Mouse (Mus musculus) stomach, embryonic 15.5 days (tissue): ENCODE measurements around the gene Sytl2. TPM values are rescaled to one million over a fixed set of nuclear protein-coding genes. Genes with fewer than 3 reads are reported as not detected.
A peak's percentile ranks its signal among the peaks of the same experiment; 100 is the strongest.

Experiments used
- ATAC-seq: fragments of 200-750 bp; cut with Nextera tagmentation; 2 replicates; pipeline ENCODE4 v1.8.0; 2017; ENCODE audit warnings: low read depth, moderate number of reproducible peaks, moderate TSS enrichment; ENCODE audit not compliant: insufficient read depth, low FRiP score
- H3K27ac ChIP-seq: fragments of 300-500 bp; sonication (generic); 2 replicates; pipeline ENCODE4 v1.5.1; 2015; ENCODE audit warnings: mild to moderate bottlenecking, inconsistent platforms
- H3K27me3 ChIP-seq: fragments of 300-500 bp; sonication (generic); replicated peaks from 2 replicates; pipeline ENCODE4 v1.6.1; 2015; ENCODE audit warnings: inconsistent platforms
- H3K36me3 ChIP-seq: fragments of 300-500 bp; sonication (generic); 2 replicates; pipeline ENCODE4 v1.6.1; 2015; ENCODE audit warnings: inconsistent platforms
- H3K4me1 ChIP-seq: fragments of 300-500 bp; sonication (generic); 2 replicates; pipeline ENCODE4 v1.6.1; 2015; ENCODE audit warnings: inconsistent platforms
- H3K4me2 ChIP-seq: fragments of 300-500 bp; sonication (generic); 2 replicates; pipeline ENCODE4 v1.6.1; 2015; ENCODE audit warnings: mild to moderate bottlenecking, inconsistent platforms
- H3K4me3 ChIP-seq: fragments of 300-500 bp; sonication (generic); replicated peaks from 2 replicates; pipeline ENCODE4 v1.5.1; 2015; ENCODE audit warnings: inconsistent platforms
- H3K9ac ChIP-seq: fragments of 300-500 bp; sonication (generic); 2 replicates; pipeline ENCODE4 v1.6.1; 2015; ENCODE audit warnings: inconsistent platforms
- H3K9me3 ChIP-seq: fragments of 300-500 bp; sonication (generic); 2 replicates; pipeline ENCODE4 v1.6.1; 2016; ENCODE audit warnings: inconsistent platforms
- WGBS: fragments of 180-500 bp; shearing (Covaris S2); methylation state at CpG from one replicate; pipeline ENCODE4 v1.1.7; 2015; 5-methylcytosine and 5-hydroxymethylcytosine counted together
- polyA plus RNA-seq: library from polyadenylated mRNA; unstranded; fragments of >200 nt; fragmentation: Nextera tagmentation; extraction: Ambion mirVana; gene quantifications from 2 replicates; pipeline ENCODE4 v1.2.1, GENCODE M21; 2015

Sytl2 gene
- polyA plus RNA-seq, 1 experiment from 2014 or later: 16.5 TPM

DNA sequence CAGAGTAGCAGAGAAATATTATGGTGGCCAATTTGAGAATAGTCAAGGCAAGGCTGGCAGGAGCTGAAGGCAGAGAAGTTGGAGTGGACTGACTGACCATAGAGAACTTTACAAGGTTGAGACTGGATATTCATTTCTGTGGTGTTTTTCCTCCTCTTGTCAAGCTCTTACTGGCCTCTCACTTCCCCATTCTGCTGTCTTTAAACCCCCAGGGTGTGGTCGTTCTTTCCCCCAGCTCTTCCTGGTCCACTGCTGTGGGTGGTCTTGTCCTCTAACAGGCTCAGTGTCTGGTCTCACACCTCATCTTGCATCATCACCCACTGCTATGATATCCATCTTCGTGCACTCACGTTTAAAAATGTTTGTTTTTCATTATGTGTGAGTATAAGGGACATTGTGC, 11.4 kb downstream of the Sytl2 start:
- H3K4me2 ChIP-seq: no peak overlapping the region

DNA sequence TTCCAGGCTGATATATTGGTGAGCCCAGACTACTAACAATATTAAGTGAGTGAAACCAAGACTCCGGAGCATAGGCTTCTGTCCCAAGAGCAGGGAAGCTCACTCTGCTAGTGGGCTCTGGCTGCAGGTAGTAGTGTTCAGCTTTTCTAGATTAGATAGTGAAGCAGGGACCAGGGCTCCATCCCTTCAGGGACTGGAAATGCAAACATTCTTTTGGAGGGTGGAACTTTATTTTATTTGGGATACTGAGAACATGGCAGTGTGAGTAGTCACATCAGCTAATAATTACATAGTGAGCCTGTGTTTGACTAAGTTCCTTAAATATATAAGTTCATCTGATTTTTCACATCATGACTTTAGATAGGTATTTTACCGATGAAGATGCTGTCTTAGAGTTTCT, 14.8 kb downstream of the Sytl2 start:
- Histone ChIP-seq H3K4me1 (no peaks in the 10 kb centered on the region), H3K9me3 (no peaks in the 10 kb centered on the region), H3K9ac (no peak overlapping the region), H3K27me3 (no peaks in the 10 kb centered on the region), H3K27ac (no peak overlapping the region), H3K4me3 (no peak overlapping the region), H3K4me2 (no peak overlapping the region), H3K36me3 (no peaks in the 10 kb centered on the region)
- peak; percentile 58; the same call in 1 of the 2 replicates for ATAC-seq
- WGBS: 85% methylated on average over 2 of the region's 2 CpGs

More for the DNA sequence above, 11.4 kb downstream of the Sytl2 start:
- Histone ChIP-seq H3K4me1 (no peaks in the 10 kb centered on the region), H3K9me3 (no peaks in the 10 kb centered on the region), H3K9ac (no peak overlapping the region), H3K36me3 (no peaks in the 10 kb centered on the region), H3K27me3 (no peaks in the 10 kb centered on the region), H3K4me3 (no peak overlapping the region), H3K27ac (no peak overlapping the region)
- WGBS: 59% methylated on average over 3 of the region's 3 CpGs
- ATAC-seq: no peak

GRCm38 (mm10) chr7:90319446-90319845, 17.4 kb downstream of the Sytl2 start:
- Histone ChIP-seq H3K27ac (no peak overlapping the region), H3K9ac (no peak overlapping the region), H3K27me3 (no peaks in the 10 kb centered on the region), H3K36me3 (no peaks in the 10 kb centered on the region), H3K9me3 (no peaks in the 10 kb centered on the region), H3K4me2 (no peak overlapping the region), H3K4me3 (no peak overlapping the region), H3K4me1 (no peaks in the 10 kb centered on the region)
- WGBS: 79% methylated on average over 1 of the region's 1 CpGs
- ATAC-seq: no peak

- WGBS: 61% methylated on average over 5 of the region's 5 CpGs
- no peak overlapping the region for H3K9ac ChIP-seq
- no peaks in the 10 kb centered on the region for H3K36me3 ChIP-seq
- H3K27ac ChIP-seq: no peak overlapping the region
- H3K4me1 ChIP-seq: no peaks in the 10 kb centered on the region
- ATAC-seq: no peak
- no peaks in the 10 kb centered on the region for H3K27me3 ChIP-seq
- no peak overlapping the region for H3K4me2 ChIP-seq
- no peaks in the 10 kb centered on the region for H3K9me3 ChIP-seq
- H3K4me3 ChIP-seq: no peak overlapping the region
Measured at GRCm38 (mm10) chr7:90320124-90320523, 18.1 kb downstream of the Sytl2 start.

GRCm38 (mm10) chr7:90325166-90325565, 23.1 kb downstream of the Sytl2 start:
- H3K9ac ChIP-seq: no peak overlapping the region
- no peaks in the 10 kb centered on the region for H3K36me3 ChIP-seq
- no peak overlapping the region for H3K4me3 ChIP-seq
- H3K27ac ChIP-seq: no peak overlapping the region
- ATAC-seq: no peak
- 95% methylated on average over 4 of the region's 4 CpGs for WGBS
- no peak overlapping the region for H3K4me2 ChIP-seq
- H3K27me3 ChIP-seq: no peaks in the 10 kb centered on the region
- no peaks in the 10 kb centered on the region for H3K4me1 ChIP-seq
- H3K9me3 ChIP-seq: no peaks in the 10 kb centered on the region

DNA sequence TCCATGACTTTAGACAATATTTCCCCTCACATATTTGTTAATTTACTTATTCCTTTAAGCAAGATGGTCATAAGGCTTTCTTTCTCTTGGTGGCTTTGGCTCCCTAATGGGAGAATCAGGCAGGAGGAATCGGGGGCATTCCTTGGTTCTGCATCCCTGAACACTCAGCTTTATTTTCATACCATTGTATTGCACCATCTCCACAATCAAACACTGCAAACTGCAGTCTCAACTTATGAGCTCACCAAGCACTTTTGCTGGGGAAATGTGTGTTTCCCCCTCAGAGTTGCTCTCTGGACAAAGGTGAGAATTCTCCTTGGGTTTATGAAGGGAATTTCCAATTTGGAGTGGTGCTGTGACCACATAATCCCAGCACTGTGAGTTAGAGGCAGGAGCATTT, 28.1 kb downstream of the Sytl2 start:
- Histone ChIP-seq H3K36me3 (no peaks in the 10 kb centered on the region), H3K9me3 (no peaks in the 10 kb centered on the region), H3K4me3 (no peak overlapping the region), H3K9ac (no peak overlapping the region), H3K4me2 (no peak overlapping the region), H3K4me1 (no peaks in the 10 kb centered on the region), H3K27ac (no peak overlapping the region), H3K27me3 (no peaks in the 10 kb centered on the region)
- ATAC-seq: no peak
- 85% methylated on average over 1 of the region's 1 CpGs for WGBS

DNA sequence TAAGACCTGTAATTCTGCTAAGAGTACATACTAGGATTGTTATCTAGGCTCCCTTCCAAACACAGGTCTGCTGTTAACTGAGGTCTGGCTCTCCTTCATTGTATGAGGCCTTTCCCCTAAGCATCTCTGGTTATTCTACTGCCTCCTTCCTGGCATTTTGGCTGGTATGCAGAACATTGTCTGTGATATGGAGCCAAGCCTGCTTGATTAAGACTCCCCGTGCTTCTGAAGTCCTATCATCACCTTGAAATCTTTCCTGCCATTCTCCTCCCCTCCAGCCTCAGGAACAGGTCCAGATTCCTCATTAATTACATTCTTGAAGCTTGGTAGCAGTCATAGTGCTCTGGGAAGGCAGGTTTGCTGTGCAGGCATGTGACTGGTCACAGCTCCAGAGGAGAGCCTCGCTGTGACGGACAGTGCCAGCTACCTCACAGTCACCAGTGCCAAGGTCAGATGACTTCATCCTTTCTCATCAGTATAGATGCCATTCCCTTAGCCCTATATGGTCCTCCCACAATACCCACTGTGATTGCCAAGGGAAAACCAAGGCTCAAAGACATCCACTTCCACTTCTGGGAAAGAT, 30.5 kb downstream of the Sytl2 start:
- Histone ChIP-seq H3K36me3 (no peaks in the 10 kb centered on the region), H3K4me2 (no peak overlapping the region), H3K27ac (no peak overlapping the region), H3K27me3 (no peaks in the 10 kb centered on the region), H3K4me3 (no peak overlapping the region), H3K9me3 (no peaks in the 10 kb centered on the region), H3K4me1 (no peaks in the 10 kb centered on the region), H3K9ac (no peak overlapping the region)
- 83% methylated on average over 3 of the region's 3 CpGs for WGBS
- ATAC-seq: no peak

DNA sequence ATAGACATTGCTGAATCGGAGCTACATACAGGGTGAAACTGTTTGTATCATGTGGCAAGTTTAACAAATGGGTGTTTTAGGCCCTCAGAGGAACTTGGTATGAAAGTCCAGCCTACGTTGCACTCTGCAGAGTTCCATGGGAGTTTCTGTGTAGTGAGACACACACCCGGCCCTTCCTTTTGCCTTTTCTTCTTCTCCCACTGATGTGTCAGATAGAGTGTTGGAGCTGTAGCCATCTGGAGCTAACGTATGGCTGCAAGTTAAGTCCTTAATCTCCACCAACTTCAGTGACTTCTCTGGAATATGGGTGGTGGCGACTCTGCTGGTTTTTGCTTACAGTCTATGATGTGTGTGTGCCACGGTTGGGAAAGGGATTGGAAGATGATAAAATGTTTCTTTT, 32.3 kb downstream of the Sytl2 start:
- 72% methylated on average over 6 of the region's 6 CpGs for WGBS
- H3K4me3 ChIP-seq: no peak overlapping the region
- no peaks in the 10 kb centered on the region for H3K27me3 ChIP-seq
- H3K9ac ChIP-seq: no peak overlapping the region
- no peak overlapping the region for H3K4me2 ChIP-seq
- no peak overlapping the region for H3K27ac ChIP-seq
- no peaks in the 10 kb centered on the region for H3K36me3 ChIP-seq
- H3K4me1 ChIP-seq: no peaks in the 10 kb centered on the region
- no peak for ATAC-seq
- H3K9me3 ChIP-seq: no peaks in the 10 kb centered on the region

- ATAC-seq: no peak
- H3K27ac ChIP-seq: no peak overlapping the region
- H3K9ac ChIP-seq: no peak overlapping the region
- WGBS: 79% methylated on average over 3 of the region's 3 CpGs
- H3K4me1 ChIP-seq: no peaks in the 10 kb centered on the region
- no peaks in the 10 kb centered on the region for H3K9me3 ChIP-seq
- H3K4me2 ChIP-seq: no peak overlapping the region
- H3K27me3 ChIP-seq: no peaks in the 10 kb centered on the region
- no peaks in the 10 kb centered on the region for H3K36me3 ChIP-seq
- H3K4me3 ChIP-seq: no peak overlapping the region
Measured at GRCm38 (mm10) chr7:90334831-90335230, 32.8 kb downstream of the Sytl2 start.

- 0 out of 2 replicates have a peak, but pooled peaks have one; percentile 22 for ATAC-seq
- H3K9me3 ChIP-seq: no peaks in the 10 kb centered on the region
- no peaks in the 10 kb centered on the region for H3K27me3 ChIP-seq
- 42% methylated on average over 3 of the region's 3 CpGs for WGBS
- no peak overlapping the region for H3K4me2 ChIP-seq
- H3K27ac ChIP-seq: no peak overlapping the region
- no peaks in the 10 kb centered on the region for H3K36me3 ChIP-seq
- H3K4me1 ChIP-seq: no peaks in the 10 kb centered on the region
- no peak overlapping the region for H3K9ac ChIP-seq
- H3K4me3 ChIP-seq: no peak overlapping the region
Measured at GRCm38 (mm10) chr7:90335755-90336194, 33.7 kb downstream of the Sytl2 start.

DNA sequence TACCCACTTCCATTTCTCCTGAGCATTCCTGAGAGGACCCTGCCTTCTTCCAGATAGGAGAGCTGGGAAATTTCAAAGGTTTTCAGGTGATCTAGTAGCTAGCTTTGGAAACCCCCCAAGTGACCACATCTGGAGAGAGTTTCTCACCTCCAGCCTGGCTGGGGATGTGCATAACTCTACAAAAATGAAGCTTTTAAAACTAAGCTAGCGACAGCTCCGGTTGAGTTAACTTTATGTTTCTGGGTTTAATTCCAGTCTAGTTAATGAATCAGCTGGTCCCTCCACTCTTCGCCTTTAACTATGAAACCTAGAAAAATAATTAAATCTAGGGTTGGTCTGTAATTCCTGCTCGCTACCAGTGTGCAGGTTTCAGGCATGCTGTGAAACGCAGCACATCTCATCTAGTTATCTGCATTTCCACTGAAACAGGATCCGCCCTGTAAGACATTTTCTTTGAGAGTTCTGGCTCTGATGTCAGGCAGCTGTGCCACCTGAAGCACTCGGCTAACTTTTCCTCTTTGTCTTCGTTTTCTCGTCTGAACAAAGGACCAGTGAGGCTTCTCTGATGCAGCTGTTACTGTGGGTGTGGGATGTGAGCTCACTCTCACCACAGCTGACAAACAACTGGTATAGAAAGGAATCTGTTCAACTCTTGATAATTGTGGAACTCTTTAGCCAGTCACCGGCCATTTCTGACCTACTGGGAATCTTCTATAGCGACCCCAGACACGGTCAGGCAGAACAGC, 39.3 kb downstream of the Sytl2 start:
- Histone ChIP-seq H3K9ac (no peak overlapping the region), H3K4me1 (no peaks in the 10 kb centered on the region), H3K27ac (no peak overlapping the region), H3K36me3 (no peaks in the 10 kb centered on the region), H3K4me2 (no peak overlapping the region), H3K9me3 (no peaks in the 10 kb centered on the region), H3K4me3 (no peak overlapping the region), H3K27me3 (no peaks in the 10 kb centered on the region)
- no peak for ATAC-seq
- 55% methylated on average over 12 of the region's 12 CpGs for WGBS

- Histone ChIP-seq H3K9me3 (no peaks in the 10 kb centered on the region), H3K36me3 (no peaks in the 10 kb centered on the region), H3K9ac (no peak overlapping the region), H3K27me3 (no peaks in the 10 kb centered on the region), H3K4me3 (no peak overlapping the region), H3K4me1 (no peaks in the 10 kb centered on the region), H3K27ac (no peak overlapping the region), H3K4me2 (no peak overlapping the region)
- WGBS: 83% methylated on average over 3 of the region's 3 CpGs
- ATAC-seq: no peak
Measured at GRCm38 (mm10) chr7:90344903-90345302, 42.9 kb downstream of the Sytl2 start.
